Mouse (Mus musculus): ENCODE measurements at regions not wholly inside any gene's neighbourhood (a gene's known extent, or its start where the extent isn't known, plus 50 kb on each side); places are given as distances from the start of the nearest gene placed in this dataset.

GRCm38 (mm10) chr19:60665842-60666241, 85.0 kb upstream of the Cacul1 start:
- H3K4me3 ChIP-seq (ENCODE audit: low read depth, low read length) = no peak overlapping the region
- TF ChIP-seq CTCF (IDR thresholded peaks at IDR 0.05; ENCODE audit: low read depth, low read length) (no peak), TAL1 (conservative IDR thresholded peaks at IDR 0.05; ENCODE audit: low read depth, low read length) (no peak), GATA2 (IDR thresholded peaks at IDR 0.05; ENCODE audit: borderline replicate concordance, low read depth, low read length) (no peak), POLR2AphosphoS5 (IDR thresholded peaks at IDR 0.05; ENCODE audit: insufficient replicate concordance, low read depth, low read length) (no peak), GATA1 (IDR thresholded peaks at IDR 0.05; ENCODE audit: borderline replicate concordance, low read length) (no peak)
- DNase-seq (ENCODE audit: low spot score) (peak; percentile 4), ATAC-seq (ENCODE audit: extremely low read depth, insufficient number of reproducible peaks, low FRiP score, poor library complexity, severe bottlenecking) (peak; percentile 57; the same call in 1 of the 2 replicates)
- no peaks in the 10 kb centered on the region for H3K36me3 ChIP-seq (replicated peaks)
- peaks cover 3% of the 10 kb centered on the region; the same call in 1 of the 2 replicates for H3K4me1 ChIP-seq (ENCODE audit: insufficient read depth, low read depth, low read length)
- no peaks in the 10 kb centered on the region for H3K9me3 ChIP-seq (replicated peaks)
- peaks cover 4% of the 10 kb centered on the region; the same call in 1 of the 2 replicates for H3K27me3 ChIP-seq (ENCODE audit: insufficient read depth, low read length)

DNA sequence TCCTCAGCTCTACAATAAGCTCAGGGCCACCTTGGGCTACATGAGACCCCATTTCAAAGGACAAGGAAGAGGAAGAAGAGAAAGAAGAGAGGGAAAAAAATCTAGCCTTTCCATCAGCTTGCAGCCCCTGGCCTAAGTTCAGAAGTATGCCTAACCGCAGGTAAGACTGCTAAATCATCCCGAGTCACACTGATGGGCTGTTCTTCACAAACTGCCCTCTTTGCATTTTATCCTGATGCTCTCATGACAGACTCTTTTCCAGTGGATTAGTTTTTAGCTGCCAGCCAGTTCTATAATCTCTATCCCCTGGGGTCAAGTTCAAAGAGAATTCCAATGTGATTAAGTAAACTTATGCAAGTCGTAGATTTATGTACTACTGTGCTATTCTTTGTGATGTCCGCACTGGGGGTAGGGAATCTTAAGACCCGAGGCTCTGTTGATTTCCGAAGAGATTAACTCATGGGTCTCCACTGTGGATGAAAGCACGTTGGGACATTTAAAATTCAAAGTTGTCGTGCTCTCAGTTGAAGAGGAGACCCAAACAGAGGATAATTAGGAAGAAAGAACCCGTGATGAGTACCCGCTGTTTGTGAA, 70.4 kb upstream of the Cacul1 start:
- H3K4me1 ChIP-seq (ENCODE audit: insufficient read depth, low read depth, low read length) = no peaks in the 10 kb centered on the region
- no peaks in the 10 kb centered on the region for H3K36me3 ChIP-seq (replicated peaks)
- H3K27me3 ChIP-seq (ENCODE audit: insufficient read depth, low read length) = 0 out of 2 replicates have a peak, but pooled peaks cover 4% of the 10 kb centered on the region
- ATAC-seq (ENCODE audit: extremely low read depth, insufficient number of reproducible peaks, low FRiP score, poor library complexity, severe bottlenecking) = no peak
- no peak for DNase-seq (ENCODE audit: low spot score)
- H3K4me3 ChIP-seq (ENCODE audit: low read depth, low read length) = no peak overlapping the region
- no peaks in the 10 kb centered on the region for H3K9me3 ChIP-seq (replicated peaks)
- no peak for TF ChIP-seq CTCF (IDR thresholded peaks at IDR 0.05; ENCODE audit: low read depth, low read length)
- TF ChIP-seq GATA1 (IDR thresholded peaks at IDR 0.05; ENCODE audit: borderline replicate concordance, low read length) = no peak
- no peak for TF ChIP-seq GATA2 (IDR thresholded peaks at IDR 0.05; ENCODE audit: borderline replicate concordance, low read depth, low read length)
- TF ChIP-seq POLR2AphosphoS5 (IDR thresholded peaks at IDR 0.05; ENCODE audit: insufficient replicate concordance, low read depth, low read length) = no peak
- no peak for TF ChIP-seq TAL1 (conservative IDR thresholded peaks at IDR 0.05; ENCODE audit: low read depth, low read length)

DNA sequence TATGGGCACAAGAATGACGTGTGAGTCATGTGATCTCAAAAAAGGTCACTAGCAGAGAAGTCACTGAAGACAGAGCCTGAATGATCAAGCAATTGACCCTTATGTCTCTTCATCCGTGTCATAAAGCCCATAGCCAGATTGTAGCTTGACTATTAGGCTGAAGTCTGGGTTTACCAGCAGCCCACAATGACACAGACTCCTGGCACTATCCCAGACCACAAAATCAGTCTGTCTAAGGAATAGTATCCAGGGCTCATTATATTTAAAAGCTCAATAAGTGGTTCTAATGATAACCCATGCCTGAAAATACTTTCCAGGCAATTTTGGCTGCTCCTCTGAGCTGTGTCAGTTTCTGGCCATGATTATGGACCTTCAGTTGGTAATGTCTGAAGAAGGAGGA, 59.2 kb upstream of the Cacul1 start:
- no peak for TF ChIP-seq TAL1 (conservative IDR thresholded peaks at IDR 0.05; ENCODE audit: low read depth, low read length)
- TF ChIP-seq CTCF (IDR thresholded peaks at IDR 0.05; ENCODE audit: low read depth, low read length) = no peak
- no peak for TF ChIP-seq GATA2 (IDR thresholded peaks at IDR 0.05; ENCODE audit: borderline replicate concordance, low read depth, low read length)
- TF ChIP-seq GATA1 (IDR thresholded peaks at IDR 0.05; ENCODE audit: borderline replicate concordance, low read length) = no peak
- TF ChIP-seq POLR2AphosphoS5 (IDR thresholded peaks at IDR 0.05; ENCODE audit: insufficient replicate concordance, low read depth, low read length) = no peak
- DNase-seq (ENCODE audit: low spot score) = no peak
- no peak for ATAC-seq (ENCODE audit: extremely low read depth, insufficient number of reproducible peaks, low FRiP score, poor library complexity, severe bottlenecking)
- Histone ChIP-seq H3K4me3 (ENCODE audit: low read depth, low read length) (no peak overlapping the region), H3K9me3 (replicated peaks) (no peaks in the 10 kb centered on the region), H3K4me1 (ENCODE audit: insufficient read depth, low read depth, low read length) (no peaks in the 10 kb centered on the region), H3K27me3 (ENCODE audit: insufficient read depth, low read length) (no peaks in the 10 kb centered on the region), H3K36me3 (replicated peaks) (no peaks in the 10 kb centered on the region)
